Mouse (Mus musculus): Measurements from ENCODE around the gene Cd300lb.

GRCm38 (mm10) chr11:114879666-114880065 is 54.5 kb downstream of the Cd300lb start:
- TF ChIP-seq CTCF (IDR thresholded peaks at IDR 0.05; ENCODE audit: low read depth) (no peak), EP300 (IDR thresholded peaks at IDR 0.05; ENCODE audit: low read depth) (no peak)
